Mouse (Mus musculus): ENCODE data around the gene Gm884. TPM values are rescaled to one million over a fixed set of nuclear protein-coding genes. Genes with fewer than 3 reads are reported as not detected.

Gm884 gene
- polyA plus RNA-seq, 1 experiment from 2014 or later: not detected

DNA sequence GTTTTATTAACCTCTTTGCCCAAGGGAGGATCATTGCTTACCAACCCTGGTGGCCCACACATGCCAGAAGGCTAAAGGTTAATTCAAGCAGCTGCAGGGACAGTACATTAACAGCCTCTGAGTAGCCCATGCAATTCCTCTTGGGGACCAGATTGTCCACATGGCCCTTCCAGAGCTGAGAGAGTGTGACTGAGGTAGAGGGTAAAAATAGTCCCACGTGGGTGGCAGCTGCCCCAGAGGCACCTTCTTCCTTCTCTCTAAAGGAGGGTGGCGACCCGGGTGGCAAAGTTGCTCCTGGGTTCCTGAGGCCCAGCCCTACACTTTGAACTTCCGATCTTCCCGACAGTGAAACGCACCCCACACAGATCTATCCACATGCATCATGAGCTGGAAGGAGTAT lies 25.4 kb upstream of the Gm884 start:
- Histone ChIP-seq H3K4me3 (ENCODE audit: low read depth, low read length) (no peak overlapping the region), H3K27ac (replicated peaks; ENCODE audit: low read depth, low read length) (no peak overlapping the region), H3K36me3 (replicated peaks; ENCODE audit: control insufficient read depth, insufficient read depth, low read depth, low read length) (no peaks in the 10 kb centered on the region), H3K4me1 (ENCODE audit: control insufficient read depth, insufficient read depth, low read length) (peaks cover 9% of the 10 kb centered on the region), H3K4me2 (ENCODE audit: low read depth, low read length) (no peak overlapping the region), H3K27me3 (ENCODE audit: control insufficient read depth, insufficient read depth, low read length) (peaks cover 31% of the 10 kb centered on the region), H3K9me3 (replicated peaks; ENCODE audit: control insufficient read depth, low read length) (no peaks in the 10 kb centered on the region), H3K9ac (replicated peaks; ENCODE audit: low read length) (no peak overlapping the region)
- ATAC-seq (replicated peaks; ENCODE audit: insufficient number of reproducible peaks, low FRiP score, low TSS enrichment, low read depth): no peak
- WGBS: 66% methylated on average over 6 of the region's 6 CpGs
- DNase-seq (ENCODE audit: low spot score): no peak

DNA sequence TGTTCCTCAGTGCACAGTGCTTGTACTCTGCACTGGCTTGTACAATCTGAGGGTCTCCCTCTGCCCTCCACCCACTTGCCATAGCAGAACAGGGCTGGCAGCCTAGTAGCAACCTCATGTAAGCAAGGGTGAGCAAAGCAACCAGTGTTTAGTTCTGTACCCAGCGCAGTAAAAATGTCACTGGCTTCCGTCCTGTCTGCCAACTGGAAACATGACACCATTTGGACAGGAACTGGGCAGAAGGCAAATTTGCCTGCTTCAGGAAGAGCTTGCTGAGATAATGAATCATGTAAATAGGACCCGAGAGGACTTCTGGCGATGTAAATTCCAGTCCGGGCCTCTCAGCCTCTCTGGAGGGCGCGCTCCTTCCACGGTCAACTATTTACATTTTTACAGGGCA lies 24.8 kb upstream of the Gm884 start:
- Histone ChIP-seq H3K27me3 (ENCODE audit: control insufficient read depth, insufficient read depth, low read length) (peaks cover 26% of the 10 kb centered on the region), H3K27ac (replicated peaks; ENCODE audit: low read depth, low read length) (no peak overlapping the region), H3K4me1 (ENCODE audit: control insufficient read depth, insufficient read depth, low read length) (peaks cover 9% of the 10 kb centered on the region), H3K9ac (replicated peaks; ENCODE audit: low read length) (no peak overlapping the region), H3K9me3 (replicated peaks; ENCODE audit: control insufficient read depth, low read length) (no peaks in the 10 kb centered on the region), H3K4me2 (ENCODE audit: low read depth, low read length) (no peak overlapping the region), H3K36me3 (replicated peaks; ENCODE audit: control insufficient read depth, insufficient read depth, low read depth, low read length) (no peaks in the 10 kb centered on the region), H3K4me3 (ENCODE audit: low read depth, low read length) (no peak overlapping the region)
- ATAC-seq (replicated peaks; ENCODE audit: insufficient number of reproducible peaks, low FRiP score, low TSS enrichment, low read depth): no peak
- no peak for DNase-seq (ENCODE audit: low spot score)
- 57% methylated on average over 8 of the region's 8 CpGs for WGBS

DNA sequence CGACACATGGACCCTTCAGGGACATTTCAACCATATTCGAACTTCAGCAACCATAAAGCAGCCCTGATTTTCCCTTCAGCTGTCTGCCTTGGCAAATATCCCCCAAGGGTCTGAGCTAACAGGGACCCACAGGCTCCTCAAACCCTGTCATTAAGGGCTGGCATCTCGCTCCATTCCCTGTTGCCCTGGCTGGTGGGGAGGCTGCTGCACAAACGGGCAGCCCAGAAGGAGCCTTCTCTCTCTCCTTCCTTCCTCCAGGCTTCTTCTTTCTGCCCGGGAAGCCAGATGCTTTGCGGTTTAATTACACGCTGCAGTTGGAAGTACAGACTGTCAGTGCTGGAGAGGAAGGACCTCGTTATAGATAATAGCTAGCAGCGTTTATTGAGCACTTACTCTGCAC lies 22.3 kb upstream of the Gm884 start:
- Histone ChIP-seq H3K27me3 (ENCODE audit: control insufficient read depth, insufficient read depth, low read length) (peaks cover 9% of the 10 kb centered on the region), H3K4me2 (ENCODE audit: low read depth, low read length) (no peak overlapping the region), H3K4me3 (ENCODE audit: low read depth, low read length) (no peak overlapping the region), H3K27ac (replicated peaks; ENCODE audit: low read depth, low read length) (no peak overlapping the region), H3K4me1 (ENCODE audit: control insufficient read depth, insufficient read depth, low read length) (peaks cover 2% of the 10 kb centered on the region), H3K9ac (replicated peaks; ENCODE audit: low read length) (no peak overlapping the region), H3K9me3 (replicated peaks; ENCODE audit: control insufficient read depth, low read length) (no peaks in the 10 kb centered on the region), H3K36me3 (replicated peaks; ENCODE audit: control insufficient read depth, insufficient read depth, low read depth, low read length) (no peaks in the 10 kb centered on the region)
- ATAC-seq (replicated peaks; ENCODE audit: insufficient number of reproducible peaks, low FRiP score, low TSS enrichment, low read depth): no peak
- no peak for DNase-seq (ENCODE audit: low spot score)
- 52% methylated on average over 9 of the region's 9 CpGs for whole genome bisulfite sequencing

DNA sequence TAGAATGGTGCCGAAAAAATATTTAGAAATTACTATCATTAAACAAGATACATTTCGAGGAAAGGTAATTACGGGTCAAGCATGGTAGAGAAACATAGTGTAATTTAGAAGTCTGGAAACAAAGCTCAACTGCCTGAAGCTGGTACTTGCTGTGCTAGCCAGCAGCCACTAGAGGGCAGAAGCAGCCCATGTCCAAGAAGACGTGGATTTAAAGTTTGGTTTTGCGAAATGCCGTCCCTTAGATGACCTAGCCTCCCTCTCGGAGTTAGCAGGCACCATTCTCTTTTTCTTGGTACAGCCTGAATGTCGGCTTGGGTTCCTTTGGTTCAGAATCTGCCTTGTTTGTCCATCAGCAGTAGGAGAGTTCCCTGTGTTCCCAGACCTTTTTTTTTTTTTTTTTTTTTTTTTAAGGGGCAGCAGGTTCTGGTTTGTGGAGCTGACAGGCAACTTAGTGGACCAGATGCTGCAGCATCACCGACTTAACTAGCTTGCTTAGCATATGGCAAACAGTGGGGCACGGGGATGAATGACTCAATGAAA lies 18.5 kb upstream of the Gm884 start:
- DNase-seq (ENCODE audit: low spot score): peak; percentile 81
- no peak overlapping the region for H3K9ac ChIP-seq (replicated peaks; ENCODE audit: low read length)
- H3K27ac ChIP-seq (replicated peaks; ENCODE audit: low read depth, low read length): no peak overlapping the region
- H3K4me3 ChIP-seq (ENCODE audit: low read depth, low read length): no peak overlapping the region
- no peaks in the 10 kb centered on the region for H3K4me1 ChIP-seq (ENCODE audit: control insufficient read depth, insufficient read depth, low read length)
- WGBS: 5% methylated on average over 10 of the region's 10 CpGs
- no peaks in the 10 kb centered on the region for H3K9me3 ChIP-seq (replicated peaks; ENCODE audit: control insufficient read depth, low read length)
- H3K36me3 ChIP-seq (replicated peaks; ENCODE audit: control insufficient read depth, insufficient read depth, low read depth, low read length): no peaks in the 10 kb centered on the region
- H3K4me2 ChIP-seq (ENCODE audit: low read depth, low read length): no peak overlapping the region
- no peak for ATAC-seq (replicated peaks; ENCODE audit: insufficient number of reproducible peaks, low FRiP score, low TSS enrichment, low read depth)
- no peaks in the 10 kb centered on the region; the same call in 1 of the 2 replicates for H3K27me3 ChIP-seq (ENCODE audit: control insufficient read depth, insufficient read depth, low read length)

DNA sequence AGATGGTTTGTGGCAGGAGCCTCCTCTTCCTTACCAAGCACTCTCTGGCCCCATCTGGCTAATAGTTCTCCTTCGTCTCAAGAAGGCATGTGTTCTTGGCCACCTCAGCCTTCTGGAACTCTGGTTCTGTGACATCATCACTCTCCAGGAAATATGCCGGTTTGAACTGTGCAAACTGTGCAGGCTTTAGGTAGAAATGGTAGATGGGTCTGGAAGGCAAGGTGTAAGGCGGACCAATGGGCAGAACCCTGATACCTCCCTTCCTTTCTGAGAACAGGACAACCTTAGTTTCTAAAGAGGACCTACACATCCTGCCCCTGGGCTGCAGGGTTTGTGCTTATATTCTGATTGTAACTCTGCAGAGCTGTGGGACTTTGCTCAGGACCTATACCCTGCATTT lies 17.9 kb upstream of the Gm884 start, which contains the start of gene Lyzl6:
TSS of gene Lyzl6 (minus strand) at position 101 of the 400 bp plus-strand sequence.
- 82% methylated on average over 3 of the region's 3 CpGs for WGBS
- Histone ChIP-seq H3K27me3 (ENCODE audit: control insufficient read depth, insufficient read depth, low read length) (no peaks in the 10 kb centered on the region; the same call in 1 of the 2 replicates), H3K9ac (replicated peaks; ENCODE audit: low read length) (no peak within 1 kb of the TSS), H3K9me3 (replicated peaks; ENCODE audit: control insufficient read depth, low read length) (no peaks in the 10 kb centered on the region), H3K4me1 (ENCODE audit: control insufficient read depth, insufficient read depth, low read length) (no peaks in the 10 kb centered on the region), H3K36me3 (replicated peaks; ENCODE audit: control insufficient read depth, insufficient read depth, low read depth, low read length) (no peaks in the 10 kb centered on the region), H3K4me3 (ENCODE audit: low read depth, low read length) (no peak within 1 kb of the TSS), H3K27ac (replicated peaks; ENCODE audit: low read depth, low read length) (no peak within 1 kb of the TSS), H3K4me2 (ENCODE audit: low read depth, low read length) (no peak within 1 kb of the TSS)
- ATAC-seq (replicated peaks; ENCODE audit: insufficient number of reproducible peaks, low FRiP score, low TSS enrichment, low read depth) (no peak), DNase-seq (ENCODE audit: low spot score) (no peak)

DNA sequence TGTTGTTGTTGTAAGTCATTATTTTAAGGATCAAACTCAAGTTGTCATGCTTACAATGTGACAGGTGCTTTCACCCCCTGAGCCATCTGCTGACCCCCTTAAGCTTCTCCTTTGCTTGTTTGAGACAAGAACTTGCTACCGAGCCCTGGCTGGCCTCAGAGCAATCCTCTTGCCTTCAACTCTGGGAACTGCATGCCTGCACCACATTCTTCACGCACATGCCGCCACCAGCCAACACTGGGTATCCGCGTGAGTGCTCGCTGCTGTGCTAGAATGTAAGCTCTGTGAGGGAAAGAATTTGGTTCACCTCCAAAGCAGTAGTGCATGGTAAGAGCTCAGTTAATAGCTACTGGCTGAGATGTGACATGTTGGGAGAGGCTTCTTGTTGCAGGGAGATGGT lies 15.3 kb upstream of the Gm884 start:
- no peaks in the 10 kb centered on the region; the same call in 1 of the 2 replicates for H3K27me3 ChIP-seq (ENCODE audit: control insufficient read depth, insufficient read depth, low read length)
- H3K27ac ChIP-seq (replicated peaks; ENCODE audit: low read depth, low read length): no peak overlapping the region
- H3K9ac ChIP-seq (replicated peaks; ENCODE audit: low read length): no peak overlapping the region
- H3K9me3 ChIP-seq (replicated peaks; ENCODE audit: control insufficient read depth, low read length): no peaks in the 10 kb centered on the region
- no peaks in the 10 kb centered on the region for H3K4me1 ChIP-seq (ENCODE audit: control insufficient read depth, insufficient read depth, low read length)
- DNase-seq (ENCODE audit: low spot score) (no peak), ATAC-seq (replicated peaks; ENCODE audit: insufficient number of reproducible peaks, low FRiP score, low TSS enrichment, low read depth) (no peak)
- H3K4me3 ChIP-seq (ENCODE audit: low read depth, low read length): no peak overlapping the region
- H3K36me3 ChIP-seq (replicated peaks; ENCODE audit: control insufficient read depth, insufficient read depth, low read depth, low read length): no peaks in the 10 kb centered on the region
- no peak overlapping the region for H3K4me2 ChIP-seq (ENCODE audit: low read depth, low read length)
- 84% methylated on average over 6 of the region's 6 CpGs for WGBS

DNA sequence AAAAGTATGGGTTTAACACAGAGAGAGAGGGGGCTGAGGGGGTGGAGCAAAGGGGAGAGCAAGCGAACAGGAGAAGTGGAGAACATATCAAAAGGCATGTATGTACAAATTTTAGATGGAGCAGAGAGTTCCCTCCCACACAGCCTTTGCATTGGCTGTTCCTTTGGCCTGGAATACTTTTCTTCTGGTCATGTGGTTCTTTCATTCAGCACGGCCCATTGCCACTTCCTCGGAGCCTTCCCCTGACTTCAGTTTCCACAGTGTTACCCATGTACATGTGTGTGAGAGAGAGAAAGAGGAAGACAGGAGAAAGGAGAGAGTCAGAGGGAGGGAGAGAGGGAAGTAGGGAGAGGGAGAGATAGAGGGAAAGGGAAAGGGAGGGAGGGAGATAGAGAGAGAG lies 14.5 kb upstream of the Gm884 start:
- no peak for DNase-seq (ENCODE audit: low spot score)
- no peak overlapping the region for H3K27ac ChIP-seq (replicated peaks; ENCODE audit: low read depth, low read length)
- H3K27me3 ChIP-seq (ENCODE audit: control insufficient read depth, insufficient read depth, low read length): no peaks in the 10 kb centered on the region; the same call in 1 of the 2 replicates
- 79% methylated on average over 3 of the region's 3 CpGs for WGBS
- no peaks in the 10 kb centered on the region for H3K9me3 ChIP-seq (replicated peaks; ENCODE audit: control insufficient read depth, low read length)
- H3K4me1 ChIP-seq (ENCODE audit: control insufficient read depth, insufficient read depth, low read length): no peaks in the 10 kb centered on the region
- no peak overlapping the region for H3K4me3 ChIP-seq (ENCODE audit: low read depth, low read length)
- no peak overlapping the region for H3K4me2 ChIP-seq (ENCODE audit: low read depth, low read length)
- ATAC-seq (replicated peaks; ENCODE audit: insufficient number of reproducible peaks, low FRiP score, low TSS enrichment, low read depth): no peak
- no peak overlapping the region for H3K9ac ChIP-seq (replicated peaks; ENCODE audit: low read length)
- no peaks in the 10 kb centered on the region for H3K36me3 ChIP-seq (replicated peaks; ENCODE audit: control insufficient read depth, insufficient read depth, low read depth, low read length)

DNA sequence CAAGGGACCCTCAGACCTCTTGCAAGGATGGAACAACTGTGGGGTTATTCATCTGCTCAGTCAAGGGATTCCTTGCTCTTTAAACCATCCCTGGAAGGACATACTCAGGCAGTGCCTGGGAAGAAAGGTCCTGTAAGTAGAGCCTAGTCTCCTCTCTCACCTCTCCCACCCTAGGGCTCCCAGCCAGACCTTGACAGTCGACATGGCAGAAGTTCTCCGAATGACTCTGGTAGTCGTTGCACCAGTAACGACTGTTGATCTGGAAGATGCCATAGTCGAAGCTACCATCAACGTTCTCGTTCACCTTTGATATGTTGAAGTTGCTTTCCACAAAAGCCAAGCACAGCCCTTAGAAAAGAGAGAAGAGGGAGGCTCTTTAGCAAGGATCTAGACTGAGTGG lies 13.9 kb upstream of the Gm884 start:
- no peaks in the 10 kb centered on the region for H3K9me3 ChIP-seq (replicated peaks; ENCODE audit: control insufficient read depth, low read length)
- H3K27ac ChIP-seq (replicated peaks; ENCODE audit: low read depth, low read length): no peak overlapping the region
- H3K9ac ChIP-seq (replicated peaks; ENCODE audit: low read length): no peak overlapping the region
- no peak overlapping the region for H3K4me3 ChIP-seq (ENCODE audit: low read depth, low read length)
- no peaks in the 10 kb centered on the region for H3K4me1 ChIP-seq (ENCODE audit: control insufficient read depth, insufficient read depth, low read length)
- no peaks in the 10 kb centered on the region; the same call in 1 of the 2 replicates for H3K27me3 ChIP-seq (ENCODE audit: control insufficient read depth, insufficient read depth, low read length)
- ATAC-seq (replicated peaks; ENCODE audit: insufficient number of reproducible peaks, low FRiP score, low TSS enrichment, low read depth): no peak
- DNase-seq (ENCODE audit: low spot score): no peak
- no peak overlapping the region for H3K4me2 ChIP-seq (ENCODE audit: low read depth, low read length)
- H3K36me3 ChIP-seq (replicated peaks; ENCODE audit: control insufficient read depth, insufficient read depth, low read depth, low read length): no peaks in the 10 kb centered on the region
- 86% methylated on average over 7 of the region's 7 CpGs for WGBS

Data from embryonic facial prominence, embryonic 11.5 days (tissue).